Comparison of ENCODE assay signal across 21 mouse cellular contexts in the genomic region with DNA sequence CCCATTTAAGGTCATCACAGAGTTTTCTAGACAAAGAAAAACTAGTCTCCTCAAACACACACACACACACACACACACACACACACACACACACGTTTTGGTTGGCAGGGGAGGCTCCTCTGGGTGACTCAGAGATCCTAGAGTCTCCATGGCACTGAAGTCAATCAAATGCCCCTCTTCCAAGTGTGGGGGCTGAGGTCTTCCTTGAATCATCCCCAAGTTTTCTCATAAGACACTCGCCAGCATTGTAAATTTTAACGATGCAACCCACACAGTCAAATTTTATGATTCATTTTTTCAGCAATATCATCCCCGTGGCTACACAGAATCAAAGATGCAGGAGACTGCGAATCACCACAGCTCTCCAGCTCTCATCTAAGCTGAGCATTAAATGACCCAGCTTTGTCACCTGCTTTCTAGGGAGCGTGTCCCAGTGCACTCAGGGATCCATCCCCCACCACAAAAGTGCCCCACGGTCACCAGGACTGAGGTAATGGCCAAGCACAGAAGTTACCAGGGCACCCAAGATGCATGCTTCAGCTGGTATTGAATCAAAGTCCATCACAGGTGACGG.
DNase-seq lines count a peak whose midpoint lies in the region; ATAC-seq lines count a peak whose summit lies in the region.
"Had no signal": no experiment of that assay in that cellular context is flagged by ENCODE, and none has a peak within 500 bp of the region (broad histone marks: within the 10 kb centered on the region; RNA-seq: fewer than 3 reads in every experiment).

No protein-coding gene starts in this region.

- no peak for DNase-seq in frontal cortex, postnatal 25 days (ENCODE audit: low spot score in 2 of 2)
- peak; percentile 33 to 64 for DNase-seq in left cerebral cortex, adult 9 months (ENCODE audit: low spot score in 2 of 2)
- no peak for DNase-seq in left cerebral cortex, postnatal 10 days (ENCODE audit: extremely low spot score in 1 of 2, low spot score in 2 of 2)
- DNase-seq in right cerebral cortex, adult 2 months (ENCODE audit: low spot score in 2 of 2): peak; percentile 61 to 69
- no peak for DNase-seq in embryo, embryonic 11 days
- no peak for DNase-seq in layer of hippocampus, postnatal 10 days (ENCODE audit: low spot score in 2 of 2)
- DNase-seq: adrenal gland, postnatal 10 days; cerebellum, adult 11 months; cerebellum, adult 9-10 months; cerebellum, postnatal 36 days; gastrocnemius, postnatal 10 days; heart, postnatal 14 days; kidney, adult 2 months; kidney, postnatal 4 days; layer of hippocampus, postnatal 36 days; lung, embryonic 14.5 days; lung, postnatal 14 days had no signal

- peak; percentile 55; the same call in 1 of the 2 replicates for ATAC-seq in frontal cortex, adult (ENCODE audit: low TSS enrichment)
- ATAC-seq: forebrain, embryonic 14.5 days; inflammation-experienced regulatory T-cells, adult 6 months; midbrain, embryonic 16.5 days had no signal

- intact Hi-C loops in left cerebral cortex, postnatal 10 days (cut with DNase I): no loop called here

Comparison
In these comparisons a context has a peak if more than half of its experiments do, and no peak if none do; other contexts are left out.
1. DNase-seq: peak in left cerebral cortex, adult 9 months (2 of 2) and right cerebral cortex, adult 2 months (2 of 2); none in frontal cortex, postnatal 25 days (0 of 2), left cerebral cortex, postnatal 10 days (0 of 2), embryo, embryonic 11 days (single experiment) and layer of hippocampus, postnatal 10 days (0 of 2).